Mouse (Mus musculus): ENCODE results near the gene Tbc1d13. TPM values are rescaled to one million over a fixed set of nuclear protein-coding genes. Genes with fewer than 3 reads are reported as not detected.
A peak's percentile ranks its signal among the peaks of the same experiment; 100 is the strongest.
"Not testable (repeated sequence)": the region's sequence is repeated elsewhere in the genome, so short reads cannot be mapped to it uniquely, and the experiment has no call there.

Tbc1d13 gene
- total RNA-seq, 2 experiments from 2014 or later, result 65.2 to 69.1 TPM

GRCm38 (mm10) chr2:30123729-30124471 is 9.6 kb upstream of the Tbc1d13 start:
- intact Hi-C loops (cut with DNase I), result loop anchor here (5.0 kb wide), 1 partner anchor 48 kb away; the partner anchor contains the start of gene Endog
- DNase-seq (ENCODE audit: low spot score in 2 of 2), result peak in 1 of 2 experiments; percentile 18

GRCm38 (mm10) chr2:30124472-30125274 is 8.9 kb upstream of the Tbc1d13 start, which contains the start of gene Zer1:
TSS of gene Zer1 (minus strand) at chr2:30124585.
- DNase-seq (ENCODE audit: low spot score in 2 of 2), result peak; percentile 94 to 95
- intact Hi-C loops (cut with DNase I), result loop anchor here (5.0 kb wide), 2 partner anchors 38 to 48 kb away; partner anchors contain the start of gene Endog

GRCm38 (mm10) chr2:30128789-30129188 is 4.8 kb upstream of the Tbc1d13 start:
- intact Hi-C loops (cut with DNase I), result loop anchor here (5.0 kb wide), 1 partner anchor 34 kb away; no protein-coding TSS in a partner anchor
- peak; percentile 51 to 66 for DNase-seq (ENCODE audit: low spot score in 2 of 2)

GRCm38 (mm10) chr2:30130156-30130555 is 3.4 kb upstream of the Tbc1d13 start:
- DNase-seq (ENCODE audit: low spot score in 2 of 2), result no peak
- intact Hi-C loops (cut with DNase I), result no loop called here

- intact Hi-C loops (cut with DNase I), result not testable (repeated sequence)
These were observed 2.3 kb upstream of the Tbc1d13 start for GRCm38 (mm10) chr2:30131240-30131639.

GRCm38 (mm10) chr2:30132801-30133612 is 539 bp upstream of the Tbc1d13 start:
- intact Hi-C loops (cut with DNase I), result no loop called here
- DNase-seq (ENCODE audit: low spot score in 2 of 2), result no peak

More at GRCm38 (mm10) chr2:30131240-30131639, 2.3 kb upstream of the Tbc1d13 start:
- DNase-seq (ENCODE audit: low spot score in 2 of 2), result not testable (repeated sequence)

GRCm38 (mm10) chr2:30134378-30134711 is 799 bp downstream of the Tbc1d13 start:
- intact Hi-C loops (cut with DNase I), result no loop called here
- DNase-seq (ENCODE audit: low spot score in 2 of 2), result no peak

- no peak for DNase-seq (ENCODE audit: low spot score in 2 of 2)
- intact Hi-C loops (cut with DNase I), result no loop called here
These were observed 1.5 kb downstream of the Tbc1d13 start for GRCm38 (mm10) chr2:30134928-30135620.

GRCm38 (mm10) chr2:30136458-30136857 is 2.9 kb downstream of the Tbc1d13 start:
- intact Hi-C loops (cut with DNase I), result no loop called here

GRCm38 (mm10) chr2:30140021-30140420 is 6.5 kb downstream of the Tbc1d13 start:
- DNase-seq (ENCODE audit: low spot score in 2 of 2); intact Hi-C loops (cut with DNase I): not testable (repeated sequence)

More at GRCm38 (mm10) chr2:30136458-30136857, 2.9 kb downstream of the Tbc1d13 start:
- no peak for DNase-seq (ENCODE audit: low spot score in 2 of 2)

- no peak for DNase-seq (ENCODE audit: low spot score in 2 of 2)
- intact Hi-C loops (cut with DNase I), result no loop called here
These were observed 10.9 kb downstream of the Tbc1d13 start for GRCm38 (mm10) chr2:30144436-30144835.

- DNase-seq (ENCODE audit: low spot score in 2 of 2), result no peak
- intact Hi-C loops (cut with DNase I), result no loop called here
These were observed 13.9 kb downstream of the Tbc1d13 start for GRCm38 (mm10) chr2:30147466-30147865.

GRCm38 (mm10) chr2:30151840-30152239 is 18.3 kb downstream of the Tbc1d13 start:
- DNase-seq (ENCODE audit: low spot score in 2 of 2), result no peak
- intact Hi-C loops (cut with DNase I), result no loop called here

GRCm38 (mm10) chr2:30152616-30153015 is 19.1 kb downstream of the Tbc1d13 start:
- no peak for DNase-seq (ENCODE audit: low spot score in 2 of 2)
- intact Hi-C loops (cut with DNase I), result no loop called here

- not testable (repeated sequence) for DNase-seq (ENCODE audit: low spot score in 2 of 2)
- intact Hi-C loops (cut with DNase I), result loop anchor here (5.0 kb wide), 2 partner anchors 33 to 118 kb away; no protein-coding TSS in a partner anchor
These were observed 26.3 kb downstream of the Tbc1d13 start for GRCm38 (mm10) chr2:30159871-30160270.

- intact Hi-C loops (cut with DNase I), result loop anchor here (2.0 to 5.0 kb wide), 3 partner anchors 35 to 120 kb away; partner anchors contain the start of gene Pkn3
- DNase-seq (ENCODE audit: low spot score in 2 of 2), result peak; percentile 51 to 55
These were observed 28.3 kb downstream of the Tbc1d13 start for GRCm38 (mm10) chr2:30161809-30162208.

GRCm38 (mm10) chr2:30164340-30164932 is 30.9 kb downstream of the Tbc1d13 start:
- DNase-seq (ENCODE audit: low spot score in 2 of 2), result no peak
- intact Hi-C loops (cut with DNase I), result loop anchor here (5.0 kb wide), 2 partner anchors 37 to 122 kb away; no protein-coding TSS in a partner anchor

- DNase-seq (ENCODE audit: low spot score in 2 of 2), result no peak
- intact Hi-C loops (cut with DNase I), result loop anchor here (5.0 kb wide), 1 partner anchor 101 kb away; the partner anchor contains the start of gene Phyhd1
These were observed 33.1 kb downstream of the Tbc1d13 start for GRCm38 (mm10) chr2:30166677-30167076.

All from left cerebral cortex, postnatal 14 days (tissue).